Mouse (Mus musculus) forebrain, embryonic 12.5 days (tissue): ENCODE data around the gene Gabrg2. TPM values are rescaled to one million over a fixed set of nuclear protein-coding genes. Genes with fewer than 3 reads are reported as not detected.

ENCODE experiments used
- polyA plus RNA-seq: library from polyadenylated mRNA; unstranded; fragments of >200 nt; fragmentation: Nextera tagmentation; extraction: Ambion mirVana; gene quantifications from 2 replicates; pipeline ENCODE4 v1.2.1, GENCODE M21; 2016

Gabrg2 gene
- polyA plus RNA-seq, 1 experiment from 2014 or later = 28.7 TPM

Other genes starting within 250 kb of the Gabrg2 start
- gene Gabra1, start 182.1 kb upstream of the Gabrg2 start, polyA plus RNA-seq = 1.9 and 2.3 TPM in 2 replicates